Mouse (Mus musculus) 416B (cell line): ENCODE measurements around the gene Gabpb2.
A peak's percentile ranks its signal among the peaks of the same experiment; 100 is the strongest.

Experiments
- DNase-seq: peaks from one replicate; pipeline ENCODE4 v3.0.0; 2011; ENCODE audit warnings: low read depth

Gene Gabpb2

GRCm38 (mm10) chr3:95231298-95232221, 13.8 kb upstream of the Gabpb2 start, which contains the start of gene Mllt11:
Gene Mllt11 (minus strand): TSS chr3:95232171.
- DNase-seq: peak; percentile 28

- DNase-seq: no peak
These were observed 13.0 kb upstream of the Gabpb2 start for GRCm38 (mm10) chr3:95230495-95231297.

GRCm38 (mm10) chr3:95229781-95230494, 12.2 kb upstream of the Gabpb2 start:
- DNase-seq: peak; percentile 79

GRCm38 (mm10) chr3:95228894-95229780, 11.4 kb upstream of the Gabpb2 start:
- peak; percentile 37 for DNase-seq

- DNase-seq: peak; percentile 88
These were observed 10.6 kb upstream of the Gabpb2 start, which contains the start of gene Cdc42se1 for GRCm38 (mm10) chr3:95228148-95228893. Gene Cdc42se1 (plus strand): TSS chr3:95228732.

GRCm38 (mm10) chr3:95227214-95227613, 9.5 kb upstream of the Gabpb2 start:
- DNase-seq: peak; percentile 26

- no peak for DNase-seq
These were observed 6.6 kb upstream of the Gabpb2 start for GRCm38 (mm10) chr3:95224295-95224694.

- DNase-seq: no peak
These were observed 5.3 kb upstream of the Gabpb2 start for GRCm38 (mm10) chr3:95223041-95223440.

- DNase-seq: peak; percentile 91
These were observed 886 bp upstream of the Gabpb2 start for GRCm38 (mm10) chr3:95218466-95219137.

GRCm38 (mm10) chr3:95216655-95217254, 961 bp downstream of the Gabpb2 start:
- no peak for DNase-seq

GRCm38 (mm10) chr3:95213609-95213975, 4.1 kb downstream of the Gabpb2 start:
- DNase-seq: no peak

GRCm38 (mm10) chr3:95212889-95213608, 4.7 kb downstream of the Gabpb2 start:
- peak; percentile 26 for DNase-seq

GRCm38 (mm10) chr3:95210585-95210984, 7.1 kb downstream of the Gabpb2 start:
- no peak for DNase-seq

GRCm38 (mm10) chr3:95208286-95208685, 9.4 kb downstream of the Gabpb2 start:
- no peak for DNase-seq

- no peak for DNase-seq
These were observed 13.8 kb downstream of the Gabpb2 start for GRCm38 (mm10) chr3:95203880-95204279.

GRCm38 (mm10) chr3:95200562-95200961, 17.2 kb downstream of the Gabpb2 start:
- no peak for DNase-seq

- DNase-seq: no peak
These were observed 17.6 kb downstream of the Gabpb2 start for GRCm38 (mm10) chr3:95200132-95200531.

GRCm38 (mm10) chr3:95199101-95199500, 18.6 kb downstream of the Gabpb2 start:
- no peak for DNase-seq

GRCm38 (mm10) chr3:95195772-95196171, 21.9 kb downstream of the Gabpb2 start:
- no peak for DNase-seq
